Mouse (Mus musculus): Measurements from ENCODE around the gene Pde6c. TPM values are rescaled to one million over a fixed set of nuclear protein-coding genes. Genes with fewer than 3 reads are reported as not detected.

The Pde6c gene
- polyA plus RNA-seq, 1 experiment from 2014 or later: not detected

DNA sequence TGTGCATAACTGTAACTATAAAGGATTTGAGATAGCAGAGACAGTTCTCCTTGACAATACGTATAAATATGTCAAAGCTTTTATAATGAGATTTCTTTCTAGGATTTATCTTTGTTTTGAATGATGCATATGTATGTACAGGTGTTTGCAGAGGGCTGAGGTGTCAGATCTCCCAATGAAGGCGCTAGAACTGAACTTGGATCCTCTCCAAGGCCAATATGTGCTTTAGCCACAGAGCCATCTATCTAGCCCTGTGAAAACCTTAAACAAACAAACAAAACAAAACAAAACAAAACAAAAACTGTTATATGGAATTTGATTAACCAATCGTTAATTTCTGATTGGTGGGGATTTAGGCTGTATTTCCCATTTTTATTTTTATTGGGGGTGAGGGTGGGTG lies 58.0 kb downstream of the Pde6c start:
- Histone ChIP-seq H3K79me2 (ENCODE audit: inconsistent target) (no peaks in the 10 kb centered on the region), H3K4me3 (ENCODE audit: inconsistent target) (no peak overlapping the region), H3K27ac (no peak overlapping the region), H3K36me3 (ENCODE audit: inconsistent target) (no peaks in the 10 kb centered on the region; the same call in 1 of the 2 replicates)
- WGBS (ENCODE audit: missing documents): 95% methylated on average over 3 of the region's 3 CpGs

GRCm38 (mm10) chr19:38191446-38191845 lies 58.9 kb downstream of the Pde6c start:
- 96% methylated on average over 5 of the region's 5 CpGs for WGBS (ENCODE audit: missing documents)
- Histone ChIP-seq H3K36me3 (ENCODE audit: inconsistent target) (no peaks in the 10 kb centered on the region; the same call in 1 of the 2 replicates), H3K4me3 (ENCODE audit: inconsistent target) (no peak overlapping the region), H3K79me2 (ENCODE audit: inconsistent target) (no peaks in the 10 kb centered on the region), H3K27ac (no peak overlapping the region)

DNA sequence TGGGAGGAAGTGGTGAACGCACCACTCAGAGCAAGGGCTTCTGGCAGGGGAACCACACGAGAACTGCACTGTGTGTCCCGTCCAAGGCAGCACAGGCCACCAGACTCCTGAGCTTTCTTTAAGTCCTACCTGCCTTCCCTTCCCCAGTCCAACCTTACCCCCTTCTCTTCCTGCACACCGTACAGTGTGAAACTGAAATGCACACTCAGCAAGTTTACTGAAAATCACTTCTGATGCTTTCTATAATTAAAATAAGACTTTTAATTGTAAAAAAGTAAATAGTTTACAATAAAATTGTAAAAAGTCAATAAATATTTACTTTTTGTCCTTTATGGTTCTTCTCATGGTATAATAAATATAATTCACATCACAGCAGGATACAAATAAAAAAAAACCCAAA lies 62.7 kb downstream of the Pde6c start:
- H3K79me2 ChIP-seq (ENCODE audit: inconsistent target): no peaks in the 10 kb centered on the region
- H3K4me3 ChIP-seq (ENCODE audit: inconsistent target): no peak overlapping the region
- H3K36me3 ChIP-seq (ENCODE audit: inconsistent target): peaks cover 9% of the 10 kb centered on the region; the same call in 1 of the 2 replicates
- 97% methylated on average over 4 of the region's 4 CpGs for WGBS (ENCODE audit: missing documents)
- H3K27ac ChIP-seq: no peak overlapping the region

GRCm38 (mm10) chr19:38198731-38199130 lies 66.2 kb downstream of the Pde6c start:
- Histone ChIP-seq H3K79me2 (ENCODE audit: inconsistent target) (no peaks in the 10 kb centered on the region), H3K27ac (no peak overlapping the region), H3K36me3 (ENCODE audit: inconsistent target) (peaks cover 14% of the 10 kb centered on the region; the same call in 1 of the 2 replicates), H3K4me3 (ENCODE audit: inconsistent target) (no peak overlapping the region)
- 95% methylated on average over 5 of the region's 5 CpGs for WGBS (ENCODE audit: missing documents)

GRCm38 (mm10) chr19:38206669-38207068 lies 74.1 kb downstream of the Pde6c start:
- WGBS (ENCODE audit: missing documents): 93% methylated on average over 4 of the region's 9 CpGs

DNA sequence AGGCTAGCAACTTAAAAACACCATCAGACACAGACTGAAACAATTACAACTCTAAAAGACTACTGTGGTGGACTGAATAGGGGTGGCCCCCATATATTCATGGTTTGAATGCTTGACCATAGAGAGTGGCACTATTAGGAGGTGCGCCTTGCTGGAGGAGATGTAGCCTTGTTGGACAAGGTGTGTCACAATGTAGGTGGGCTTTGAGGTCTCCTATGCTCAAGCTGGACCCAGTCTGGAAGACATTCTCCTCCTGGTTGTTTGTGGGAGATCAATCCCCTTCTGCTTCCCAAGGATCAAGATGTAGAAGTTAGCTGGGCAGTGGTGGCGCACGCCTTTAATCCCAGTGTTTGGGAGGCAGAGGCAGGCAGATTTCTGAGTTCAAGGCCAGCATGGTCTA lies 85.1 kb downstream of the Pde6c start:
- no peaks in the 10 kb centered on the region for H3K79me2 ChIP-seq (ENCODE audit: inconsistent target)
- no peak overlapping the region for H3K4me3 ChIP-seq (ENCODE audit: inconsistent target)
- H3K27ac ChIP-seq: no peak overlapping the region
- WGBS (ENCODE audit: missing documents): 100% methylated on average over 3 of the region's 3 CpGs
- H3K36me3 ChIP-seq (ENCODE audit: inconsistent target): no peaks in the 10 kb centered on the region; the same call in 1 of the 2 replicates

More at GRCm38 (mm10) chr19:38206669-38207068, 74.1 kb downstream of the Pde6c start:
- Histone ChIP-seq H3K4me3 (ENCODE audit: inconsistent target) (no peak overlapping the region), H3K36me3 (ENCODE audit: inconsistent target) (peaks cover 5% of the 10 kb centered on the region; the same call in 1 of the 2 replicates), H3K79me2 (ENCODE audit: inconsistent target) (no peaks in the 10 kb centered on the region), H3K27ac (no peak overlapping the region)

DNA sequence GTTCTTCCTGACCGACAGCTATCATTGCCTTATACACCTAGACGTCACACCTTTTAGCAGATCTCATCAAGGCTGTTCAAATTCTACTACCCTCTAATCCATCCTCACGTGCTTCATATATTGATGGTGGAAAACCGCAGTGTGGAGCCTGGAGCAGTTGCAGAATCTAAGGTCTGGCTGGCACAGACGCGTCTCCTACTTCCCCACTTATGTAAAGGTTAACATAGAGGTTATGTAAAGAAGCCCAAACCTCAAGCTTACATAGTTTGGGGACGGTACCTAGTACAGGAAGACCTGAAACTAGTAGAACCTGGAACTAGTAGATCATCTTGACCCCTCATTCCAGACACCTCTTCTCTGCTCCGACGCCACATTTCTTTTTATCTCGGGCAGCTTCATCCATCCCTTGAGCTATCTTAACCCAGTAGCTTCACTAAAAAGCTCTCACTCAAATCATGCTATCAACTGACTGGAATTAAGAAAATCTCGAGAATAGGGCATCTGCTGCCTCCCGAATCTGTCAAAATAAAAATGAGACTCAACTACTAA lies 90.8 kb downstream of the Pde6c start:
- Histone ChIP-seq H3K79me2 (ENCODE audit: inconsistent target) (no peaks in the 10 kb centered on the region), H3K4me3 (ENCODE audit: inconsistent target) (peak overlapping the region; percentile 82), H3K36me3 (ENCODE audit: inconsistent target) (no peaks in the 10 kb centered on the region), H3K27ac (0 out of 2 replicates have a peak overlapping the region, but pooled peaks have one; percentile 8)
- 8% methylated on average over 12 of the region's 12 CpGs for WGBS (ENCODE audit: missing documents)

DNA sequence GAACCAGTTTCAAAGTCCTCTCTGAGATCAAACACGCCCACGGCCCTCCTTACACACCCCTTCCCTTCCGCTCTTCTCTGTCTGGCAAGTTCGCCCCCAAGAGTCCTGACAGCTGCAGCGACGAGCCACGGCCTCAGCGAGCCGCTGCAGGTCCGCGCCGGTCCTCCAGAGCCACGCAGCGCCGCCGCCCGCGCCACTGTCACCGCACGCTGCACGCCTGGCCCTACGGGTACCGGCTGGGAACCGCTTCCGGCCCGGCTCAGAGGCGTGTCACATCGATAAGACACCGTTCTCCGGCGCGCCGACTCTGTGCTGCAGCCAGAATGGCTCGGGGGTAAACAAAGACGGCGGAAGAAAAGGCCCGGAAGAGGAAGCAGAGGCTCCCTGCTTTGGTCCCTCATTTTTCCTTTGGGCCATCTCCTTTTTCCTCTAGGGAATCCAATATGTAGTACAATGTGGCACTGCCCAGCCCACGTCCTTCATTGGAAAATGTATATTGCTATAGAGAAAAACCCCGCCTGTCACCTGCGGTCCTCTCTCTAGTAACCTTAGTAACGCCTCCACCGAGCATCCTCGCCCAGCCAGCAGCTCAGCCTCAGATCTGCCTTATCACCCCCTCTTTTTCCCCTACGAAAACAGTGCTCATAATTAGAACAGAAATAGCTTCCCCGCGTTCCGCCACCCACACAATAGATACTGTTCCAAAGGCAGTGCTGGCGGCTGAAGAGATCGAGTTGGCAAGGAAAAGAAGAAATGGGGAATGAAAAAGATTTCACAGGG lies 91.5 kb downstream of the Pde6c start, which contains the start of gene Fra10ac1:
Fra10ac1 (minus strand) TSS at position 252 of the 780 bp plus-strand sequence.
- no peaks in the 10 kb centered on the region for H3K79me2 ChIP-seq (ENCODE audit: inconsistent target)
- 2% methylated on average over 49 of the region's 49 CpGs for WGBS (ENCODE audit: missing documents)
- H3K4me3 ChIP-seq (ENCODE audit: inconsistent target): peak within 1 kb of the TSS; percentile 82
- H3K36me3 ChIP-seq (ENCODE audit: inconsistent target): no peaks in the 10 kb centered on the region
- 0 out of 2 replicates have a peak within 1 kb of the TSS, but pooled peaks have one; percentile 8 for H3K27ac ChIP-seq

DNA sequence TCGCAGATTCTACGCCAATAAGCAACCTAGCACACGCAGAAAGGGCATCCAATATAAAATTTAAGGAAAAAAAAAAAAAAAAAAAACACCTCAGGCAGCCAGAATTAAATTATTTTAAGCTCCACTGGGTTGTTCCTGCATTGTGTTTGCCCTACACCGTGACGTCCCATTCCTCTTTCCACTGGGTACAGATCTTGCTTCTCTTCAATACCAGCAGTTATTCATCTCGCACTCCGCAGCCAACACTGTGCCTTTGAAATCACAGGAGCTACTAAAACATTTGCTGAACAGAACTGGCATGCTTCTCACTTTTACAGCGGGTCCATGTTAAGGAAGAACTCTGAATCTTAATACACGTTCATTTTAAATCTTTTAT lies 92.1 kb downstream of the Pde6c start:
- H3K4me3 ChIP-seq (ENCODE audit: inconsistent target): peak overlapping the region; percentile 82
- H3K79me2 ChIP-seq (ENCODE audit: inconsistent target): no peaks in the 10 kb centered on the region
- no peaks in the 10 kb centered on the region for H3K36me3 ChIP-seq (ENCODE audit: inconsistent target)
- WGBS (ENCODE audit: missing documents): 32% methylated on average over 7 of the region's 9 CpGs
- no peak overlapping the region for H3K27ac ChIP-seq

GRCm38 (mm10) chr19:38228699-38229098 lies 96.1 kb downstream of the Pde6c start:
- H3K36me3 ChIP-seq (ENCODE audit: inconsistent target): no peaks in the 10 kb centered on the region
- no peaks in the 10 kb centered on the region for H3K79me2 ChIP-seq (ENCODE audit: inconsistent target)
- WGBS (ENCODE audit: missing documents): 50% methylated on average over 2 of the region's 2 CpGs

GRCm38 (mm10) chr19:38232087-38232486 lies 99.5 kb downstream of the Pde6c start:
- no peak overlapping the region for H3K27ac ChIP-seq
- no peaks in the 10 kb centered on the region for H3K79me2 ChIP-seq (ENCODE audit: inconsistent target)
- 45% methylated on average over 8 of the region's 8 CpGs for WGBS (ENCODE audit: missing documents)
- no peak overlapping the region for H3K4me3 ChIP-seq (ENCODE audit: inconsistent target)
- no peaks in the 10 kb centered on the region for H3K36me3 ChIP-seq (ENCODE audit: inconsistent target)

More at GRCm38 (mm10) chr19:38228699-38229098, 96.1 kb downstream of the Pde6c start:
- no peak overlapping the region for H3K4me3 ChIP-seq (ENCODE audit: inconsistent target)
- no peak overlapping the region for H3K27ac ChIP-seq

GRCm38 (mm10) chr19:38232516-38232915 lies 99.9 kb downstream of the Pde6c start:
- no peak overlapping the region for H3K4me3 ChIP-seq (ENCODE audit: inconsistent target)
- H3K27ac ChIP-seq: no peak overlapping the region
- no peaks in the 10 kb centered on the region for H3K36me3 ChIP-seq (ENCODE audit: inconsistent target)
- 44% methylated on average over 4 of the region's 4 CpGs for WGBS (ENCODE audit: missing documents)
- no peaks in the 10 kb centered on the region for H3K79me2 ChIP-seq (ENCODE audit: inconsistent target)

Measured in macrophage (primary cell).